Mouse (Mus musculus) spleen, adult 2 months (tissue): Measurements from ENCODE around the gene 9530077C05Rik. TPM values are rescaled to one million over a fixed set of nuclear protein-coding genes. Genes with fewer than 3 reads are reported as not detected.

Experiments
- DNase-seq, 2 experiments: peaks; one replicate each; pipeline versions ENCODE4 v3.0.0 to v3.0.0-alpha.2; 2012 to 2021; ENCODE audit warnings: low spot score in 2 of 2, low read depth in 1 of 2
- H3K27ac ChIP-seq: fragments of 200-500 bp; 2 replicates; pipeline ENCODE4 v1.5.1; 2012; ENCODE audit warnings: low read length, inconsistent platforms; ENCODE audit not compliant: insufficient read depth
- H3K27me3 ChIP-seq: fragments of 200-500 bp; 2 replicates; pipeline ENCODE4 v1.6.1; 2012; ENCODE audit warnings: mild to moderate bottlenecking, moderate library complexity, low read length, inconsistent platforms; ENCODE audit not compliant: control insufficient read depth, insufficient read depth
- H3K36me3 ChIP-seq: fragments of 200-500 bp; 2 replicates; pipeline ENCODE4 v1.6.1; 2012; ENCODE audit warnings: mild to moderate bottlenecking, low read length, inconsistent platforms; ENCODE audit not compliant: control insufficient read depth, insufficient read depth
- H3K4me1 ChIP-seq: fragments of 200-500 bp; 2 replicates; pipeline ENCODE4 v1.6.1; 2011; ENCODE audit warnings: inconsistent platforms; ENCODE audit not compliant: control insufficient read depth, insufficient read depth, insufficient read length
- H3K4me3 ChIP-seq: fragments of 200-500 bp; 2 replicates; pipeline ENCODE4 v1.5.1; 2011; ENCODE audit warnings: mild to moderate bottlenecking, inconsistent platforms; ENCODE audit not compliant: insufficient read depth, insufficient read length; ENCODE audit errors: extremely low read depth
- CTCF ChIP-seq: fragments of 200-500 bp; IDR thresholded peaks from 2 replicates; pipeline ENCODE4 v1.5.1; 2011; ENCODE audit warnings: mild to moderate bottlenecking, inconsistent platforms; ENCODE audit not compliant: insufficient read depth, insufficient read length, insufficient replicate concordance; ENCODE audit errors: extremely low read depth
- POLR2A ChIP-seq: fragments of 200-500 bp; IDR thresholded peaks from 2 replicates; pipeline ENCODE4 v1.6.1; 2011; ENCODE audit warnings: low read depth, low read length, inconsistent platforms
- WGBS: fragments of 180-500 bp; shearing (Covaris S2); methylation state at CpG from one replicate; pipeline ENCODE4 v1.1.7; 2018; 5-methylcytosine and 5-hydroxymethylcytosine counted together
- polyA plus RNA-seq: library from polyadenylated mRNA; depleted of rRNA; stranded (reverse); fragments of >200 nt; gene quantifications from 2 replicates; pipeline ENCODE4 v1.2.3, GENCODE M21; 2012

Gene 9530077C05Rik
- polyA plus RNA-seq, 1 experiment: 0.36 TPM

GRCm38 (mm10) chr9:22417547-22417946, 6.2 kb downstream of the 9530077C05Rik start:
- H3K4me3 ChIP-seq: no peak overlapping the region
- WGBS: 86% methylated on average over 6 of the region's 6 CpGs
- no peaks in the 10 kb centered on the region for H3K27me3 ChIP-seq
- H3K4me1 ChIP-seq: no peaks in the 10 kb centered on the region
- TF ChIP-seq CTCF (no peak), POLR2A (no peak)
- H3K27ac ChIP-seq: no peak overlapping the region
- no peaks in the 10 kb centered on the region for H3K36me3 ChIP-seq
- DNase-seq: no peak

- Histone ChIP-seq H3K27ac (no peak overlapping the region), H3K4me1 (no peaks in the 10 kb centered on the region), H3K27me3 (no peaks in the 10 kb centered on the region), H3K4me3 (no peak overlapping the region), H3K36me3 (no peaks in the 10 kb centered on the region)
- TF ChIP-seq POLR2A (no peak), CTCF (no peak)
- WGBS: 91% methylated on average over 3 of the region's 3 CpGs
- DNase-seq: no peak
These were observed 8.6 kb downstream of the 9530077C05Rik start for GRCm38 (mm10) chr9:22419877-22420276.

- Histone ChIP-seq H3K27me3 (no peaks in the 10 kb centered on the region), H3K4me3 (no peak overlapping the region), H3K36me3 (no peaks in the 10 kb centered on the region), H3K27ac (no peak overlapping the region), H3K4me1 (no peaks in the 10 kb centered on the region)
- WGBS: 75% methylated on average over 7 of the region's 7 CpGs
- TF ChIP-seq POLR2A (no peak), CTCF (no peak)
- no peak for DNase-seq
These were observed 9.2 kb downstream of the 9530077C05Rik start for GRCm38 (mm10) chr9:22420491-22420890.

- no peak for DNase-seq
- Histone ChIP-seq H3K4me1 (no peaks in the 10 kb centered on the region), H3K27ac (no peak overlapping the region), H3K4me3 (no peak overlapping the region), H3K36me3 (no peaks in the 10 kb centered on the region), H3K27me3 (no peaks in the 10 kb centered on the region)
- TF ChIP-seq CTCF: no peak
- TF ChIP-seq POLR2A: no peak
- 85% methylated on average over 1 of the region's 1 CpGs for WGBS
These were observed 11.2 kb downstream of the 9530077C05Rik start for GRCm38 (mm10) chr9:22422559-22422958.

- TF ChIP-seq POLR2A: no peak
- TF ChIP-seq CTCF: no peak
- Histone ChIP-seq H3K4me3 (no peak overlapping the region), H3K27ac (no peak overlapping the region), H3K4me1 (no peaks in the 10 kb centered on the region), H3K36me3 (no peaks in the 10 kb centered on the region), H3K27me3 (no peaks in the 10 kb centered on the region)
- 59% methylated on average over 1 of the region's 1 CpGs for WGBS
- DNase-seq: no peak
These were observed 12.2 kb downstream of the 9530077C05Rik start for GRCm38 (mm10) chr9:22423507-22423906.

GRCm38 (mm10) chr9:22424196-22424595, 12.9 kb downstream of the 9530077C05Rik start:
- Histone ChIP-seq H3K4me1 (no peaks in the 10 kb centered on the region), H3K27ac (no peak overlapping the region), H3K4me3 (no peak overlapping the region), H3K36me3 (no peaks in the 10 kb centered on the region), H3K27me3 (no peaks in the 10 kb centered on the region)
- WGBS: 80% methylated on average over 10 of the region's 10 CpGs
- TF ChIP-seq CTCF (no peak), POLR2A (no peak)
- DNase-seq: no peak

GRCm38 (mm10) chr9:22424719-22425118, 13.4 kb downstream of the 9530077C05Rik start:
- H3K27me3 ChIP-seq: no peaks in the 10 kb centered on the region
- H3K4me3 ChIP-seq: no peak overlapping the region
- H3K36me3 ChIP-seq: no peaks in the 10 kb centered on the region
- H3K4me1 ChIP-seq: peaks cover under 1% of the 10 kb centered on the region; the same call in 1 of the 2 replicates
- no peak overlapping the region for H3K27ac ChIP-seq
- TF ChIP-seq POLR2A (no peak), CTCF (no peak)
- WGBS: 92% methylated on average over 4 of the region's 4 CpGs
- DNase-seq: no peak
